Mouse (Mus musculus): ENCODE measurements around the gene Pik3cb.

Pik3cb gene

GRCm38 (mm10) chr9:99081718-99082117, 58.7 kb downstream of the Pik3cb start:
- DNase-seq (ENCODE audit: low spot score): no peak

DNA sequence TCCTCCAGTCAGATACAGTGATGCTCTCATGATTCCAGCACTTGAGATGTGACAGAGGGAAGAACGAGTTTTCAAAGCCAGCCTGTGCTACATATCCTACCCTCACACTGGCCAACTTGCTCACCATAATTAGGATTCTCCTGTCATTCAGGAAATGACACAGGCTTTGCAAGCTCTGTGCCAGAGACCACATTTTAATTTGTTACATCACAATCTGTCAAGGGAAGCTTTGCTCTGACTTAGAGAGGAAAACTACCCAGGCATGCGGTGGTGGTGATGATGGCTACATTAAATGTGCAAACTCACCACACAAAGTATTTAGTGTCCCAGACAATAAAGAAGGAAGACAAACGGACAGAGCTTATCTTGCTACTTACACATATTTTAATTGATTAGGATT, 59.1 kb downstream of the Pik3cb start:
- no peak for DNase-seq (ENCODE audit: low spot score)

DNA sequence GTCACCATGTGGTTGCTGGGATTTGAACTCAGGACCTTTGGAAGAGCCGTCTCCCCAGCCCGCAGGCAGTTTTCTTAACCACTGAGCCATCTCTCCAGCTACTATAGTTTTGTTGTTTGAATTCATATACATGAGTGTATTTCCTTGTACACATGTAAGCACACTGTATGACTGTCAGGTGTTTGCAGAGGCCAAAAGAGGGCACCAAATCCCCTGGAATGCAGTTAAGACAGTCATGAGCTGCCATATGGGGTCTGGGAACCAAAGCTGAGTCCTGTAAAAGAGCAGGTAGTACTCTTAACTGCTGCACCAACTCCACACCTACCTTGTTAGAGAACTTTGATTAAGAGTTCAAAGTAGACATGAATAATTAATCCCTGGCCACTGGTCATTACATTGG, 59.8 kb downstream of the Pik3cb start:
- DNase-seq (ENCODE audit: low spot score): no peak

DNA sequence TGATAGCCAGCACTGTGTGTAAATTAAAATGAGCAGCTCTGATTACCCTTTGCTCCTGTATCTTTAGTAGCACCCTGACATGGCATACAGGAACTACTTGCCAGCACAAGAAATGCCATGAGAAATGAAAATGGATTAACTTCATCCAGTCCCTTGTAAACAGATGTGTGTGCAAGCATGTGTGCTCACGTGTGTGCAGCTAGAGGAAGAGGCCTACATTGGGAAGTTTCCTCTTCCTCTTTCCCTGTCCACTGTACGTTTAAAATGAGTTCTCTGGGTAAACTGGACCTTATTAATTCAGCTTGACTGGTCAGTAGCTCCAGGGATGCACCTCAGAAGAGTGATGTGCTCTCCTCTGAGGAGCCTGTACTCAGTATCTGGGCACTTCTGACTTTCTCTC, 66.0 kb downstream of the Pik3cb start:
- no peak for DNase-seq (ENCODE audit: low spot score)

GRCm38 (mm10) chr9:99072538-99072937, 67.9 kb downstream of the Pik3cb start:
- DNase-seq (ENCODE audit: low spot score): no peak

- no peak for DNase-seq (ENCODE audit: low spot score)
Measured at GRCm38 (mm10) chr9:99065311-99065710, 75.1 kb downstream of the Pik3cb start.

DNA sequence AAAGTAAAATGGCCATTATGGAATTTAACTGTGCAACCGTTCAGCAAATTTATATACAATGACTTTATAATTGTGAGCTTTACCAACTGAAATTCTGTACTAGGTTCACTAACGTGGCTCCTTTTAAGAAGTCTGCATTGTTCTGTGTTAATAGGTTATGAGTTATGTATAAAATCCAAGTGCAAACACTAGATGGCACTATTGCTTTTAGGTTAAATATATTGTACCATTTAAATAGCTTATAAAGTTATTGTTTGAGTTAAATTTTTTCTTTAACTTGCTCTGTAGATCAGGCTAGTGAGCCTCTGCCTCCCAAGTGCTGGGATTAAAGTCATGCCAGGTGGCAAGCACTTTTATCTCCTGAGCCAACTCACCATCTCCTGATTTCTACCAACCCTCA, 76.2 kb downstream of the Pik3cb start:
- DNase-seq (ENCODE audit: low spot score): peak; percentile 42

DNA sequence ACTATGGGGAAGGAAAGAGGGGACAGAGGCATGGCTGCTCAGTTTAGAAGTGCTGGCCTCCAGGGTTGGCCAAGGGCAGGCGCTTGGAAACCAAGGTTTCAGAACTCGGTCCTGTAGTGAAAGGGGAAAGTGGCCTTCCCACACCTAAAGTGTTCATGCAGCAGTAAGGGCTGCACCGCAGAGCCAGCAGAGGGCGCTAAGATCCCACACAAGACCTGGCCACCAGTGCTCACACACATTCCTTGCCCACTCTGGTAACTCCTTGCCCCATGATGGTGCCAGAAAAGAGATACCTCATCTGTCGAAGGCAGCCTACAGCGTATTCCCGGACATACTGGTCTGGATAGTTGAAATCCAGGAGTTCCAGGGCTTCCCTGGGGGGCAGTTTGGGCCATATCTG, 77.9 kb downstream of the Pik3cb start:
- DNase-seq (ENCODE audit: low spot score): peak; percentile 69

GRCm38 (mm10) chr9:99057751-99058150, 82.7 kb downstream of the Pik3cb start:
- DNase-seq (ENCODE audit: low spot score): no peak

DNA sequence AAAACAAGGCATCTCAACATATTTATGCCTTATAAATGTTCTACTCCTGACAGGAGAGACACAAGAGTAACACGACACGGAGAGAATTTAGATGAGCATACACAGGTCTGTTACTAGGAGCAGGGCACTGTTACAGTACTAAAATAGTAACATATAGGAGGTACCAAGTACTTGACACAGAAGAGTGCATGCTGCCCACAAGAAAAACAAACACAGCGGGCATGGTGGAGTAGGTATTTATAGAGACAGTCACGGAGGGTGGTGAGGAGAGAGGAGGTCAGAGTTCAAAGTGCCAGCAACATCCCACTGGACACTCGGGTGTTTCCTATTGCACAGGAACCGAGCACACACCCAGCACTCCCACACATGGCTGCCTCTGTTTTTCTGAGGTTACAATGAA, 90.7 kb downstream of the Pik3cb start:
- DNase-seq (ENCODE audit: low spot score): no peak

- DNase-seq (ENCODE audit: low spot score): peak; percentile 59
Measured at GRCm38 (mm10) chr9:99048724-99049250, 91.6 kb downstream of the Pik3cb start.

DNA sequence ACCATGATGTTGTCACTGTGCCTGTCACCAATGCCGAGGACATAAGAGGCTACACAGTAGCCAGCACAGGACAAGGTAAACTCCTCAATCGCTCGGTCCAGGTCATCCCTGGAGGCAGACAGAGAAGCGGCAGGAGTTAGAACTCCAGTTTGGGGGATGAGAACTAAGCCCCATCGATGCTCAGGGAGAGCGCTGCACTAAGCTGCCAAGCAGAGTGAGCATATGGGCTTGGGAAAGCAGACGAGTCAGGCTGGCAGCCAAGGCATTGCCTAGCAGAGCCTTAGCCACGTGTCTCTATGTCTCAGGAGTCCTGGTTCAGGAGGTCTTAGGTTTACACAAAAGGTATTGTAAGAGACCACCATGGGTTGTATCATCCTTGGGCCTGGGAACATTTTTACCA, 95.7 kb downstream of the Pik3cb start:
- no peak for DNase-seq (ENCODE audit: low spot score)

DNA sequence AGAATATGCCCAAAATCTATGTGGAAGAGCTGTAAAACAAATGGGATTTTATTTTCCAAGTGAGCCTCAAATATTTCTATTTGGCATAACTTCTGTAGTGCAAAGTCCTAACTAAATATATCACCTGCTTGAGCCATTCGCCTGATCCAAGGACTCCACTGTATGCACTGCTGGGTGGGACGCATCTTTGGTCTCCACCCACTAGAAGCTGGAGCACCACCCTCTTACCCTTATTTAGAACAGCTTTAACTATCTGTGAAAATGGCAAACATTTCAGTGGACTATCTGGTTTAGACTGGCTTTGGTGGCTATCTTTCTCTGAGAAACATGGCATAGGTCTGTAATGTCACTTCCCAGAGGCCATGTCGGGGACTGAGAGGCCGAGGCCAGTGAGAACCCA, 97.8 kb downstream of the Pik3cb start:
- DNase-seq (ENCODE audit: low spot score): no peak

- no peak for DNase-seq (ENCODE audit: low spot score)
Measured at GRCm38 (mm10) chr9:99041994-99042393, 98.4 kb downstream of the Pik3cb start.

- DNase-seq (ENCODE audit: low spot score): no peak
Measured at GRCm38 (mm10) chr9:99035575-99035974, 104.8 kb downstream of the Pik3cb start, which contains the start of gene Gm1123. Gene Gm1123 (minus strand): TSS chr9:99035715.

GRCm38 (mm10) chr9:99034111-99034510, 106.3 kb downstream of the Pik3cb start:
- DNase-seq (ENCODE audit: low spot score): no peak

DNA sequence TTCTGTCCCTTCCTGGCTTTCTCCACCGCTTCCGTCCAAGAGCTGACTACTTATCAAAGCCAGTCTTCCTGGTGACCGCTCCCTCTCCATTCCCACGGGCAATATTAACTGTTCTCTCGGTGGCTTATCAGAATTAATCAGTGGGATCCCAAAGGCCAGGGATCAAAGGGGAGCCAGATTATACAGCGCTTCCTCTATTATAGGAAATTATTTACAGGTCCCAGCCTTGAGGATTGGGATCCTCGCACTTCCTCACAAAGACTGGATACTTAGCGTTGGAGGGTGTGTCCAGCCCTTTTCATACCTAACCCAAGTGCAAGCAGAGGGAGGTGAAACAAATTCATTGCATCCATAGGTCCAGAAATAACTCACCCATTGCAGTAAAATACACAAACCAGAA, 108.4 kb downstream of the Pik3cb start:
- no peak for DNase-seq (ENCODE audit: low spot score)

GRCm38 (mm10) chr9:99021751-99022150, 118.7 kb downstream of the Pik3cb start:
- no peak for DNase-seq (ENCODE audit: low spot score)

DNA sequence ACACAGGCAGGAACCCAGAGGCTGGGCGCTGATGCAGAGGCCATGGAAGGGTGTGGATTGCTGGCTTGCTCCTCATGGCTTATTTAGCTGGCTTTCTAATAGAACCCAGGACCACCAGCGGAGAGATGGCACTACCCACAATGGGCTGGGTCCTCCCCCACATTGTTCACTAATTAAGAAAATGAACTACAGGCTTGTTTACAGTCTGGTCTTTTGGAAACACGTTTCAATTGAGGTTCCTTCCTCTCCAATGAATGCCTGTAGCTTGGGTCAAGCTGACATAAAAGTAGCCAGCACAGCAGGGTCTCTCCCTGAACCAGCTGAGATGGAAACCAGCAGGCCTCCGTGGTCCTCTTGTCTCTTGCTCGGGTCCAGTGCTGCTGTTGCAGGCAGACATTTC, 119.3 kb downstream of the Pik3cb start:
- DNase-seq (ENCODE audit: low spot score): no peak

GRCm38 (mm10) chr9:99017679-99018078, 122.7 kb downstream of the Pik3cb start:
- DNase-seq (ENCODE audit: low spot score): no peak

GRCm38 (mm10) chr9:99016759-99017158, 123.7 kb downstream of the Pik3cb start:
- no peak for DNase-seq (ENCODE audit: low spot score)

DNA sequence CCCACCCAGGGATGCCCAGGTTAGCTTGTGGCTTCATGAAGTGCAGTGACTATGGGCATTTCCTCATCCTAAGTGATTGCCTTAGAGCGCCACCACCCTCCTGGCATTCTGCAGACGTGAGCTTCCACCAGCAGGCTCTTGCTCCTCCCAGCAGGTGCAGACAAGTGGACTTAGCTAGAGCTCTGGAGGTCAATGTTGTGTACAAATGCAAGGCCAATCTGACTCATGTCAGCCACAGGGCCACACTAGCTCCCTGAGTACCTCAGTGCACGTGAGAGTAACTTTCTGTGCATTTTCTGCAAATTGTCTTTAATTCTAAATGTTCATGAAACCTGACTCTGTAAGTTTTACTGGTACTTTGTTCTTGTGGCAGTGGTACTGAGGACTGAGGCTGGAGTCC, 124.1 kb downstream of the Pik3cb start:
- DNase-seq (ENCODE audit: low spot score): no peak

GRCm38 (mm10) chr9:99009898-99010199, 130.6 kb downstream of the Pik3cb start:
- DNase-seq (ENCODE audit: low spot score): no peak

GRCm38 (mm10) chr9:99009069-99009897, 131.1 kb downstream of the Pik3cb start:
- no peak for DNase-seq (ENCODE audit: low spot score)

Measured in lung, postnatal 25 days (tissue).